Mouse (Mus musculus): ENCODE measurements around the gene Id2. TPM values are rescaled to one million over a fixed set of nuclear protein-coding genes. Genes with fewer than 3 reads are reported as not detected.

Id2 gene
- total RNA-seq (2015; ENCODE audit: low replicate concordance): 37.5 and 40.7 TPM in 2 replicates
- 10.3 and 13.1 TPM in 2 replicates for total RNA-seq (2017; ENCODE audit: low replicate concordance)

GRCm38 (mm10) chr12:25097052-25097209 lies at the start of gene Id2:
TSS of gene Id2 (minus strand) at chr12:25097140.
- no peak for ATAC-seq (replicated peaks; ENCODE audit: low FRiP score, poor library complexity, severe bottlenecking)

GRCm38 (mm10) chr12:25145344-25145698 lies 48.4 kb upstream of the Id2 start:
- no peak for ATAC-seq (replicated peaks; ENCODE audit: low FRiP score, poor library complexity, severe bottlenecking)

GRCm38 (mm10) chr12:25144591-25145343 lies 47.8 kb upstream of the Id2 start:
- no peak for ATAC-seq (replicated peaks; ENCODE audit: low FRiP score, poor library complexity, severe bottlenecking)

- ATAC-seq (replicated peaks; ENCODE audit: low FRiP score, poor library complexity, severe bottlenecking): no peak
Observed at GRCm38 (mm10) chr12:25143492-25143891, 46.6 kb upstream of the Id2 start.

- ATAC-seq (replicated peaks; ENCODE audit: low FRiP score, poor library complexity, severe bottlenecking): no peak
Observed at GRCm38 (mm10) chr12:25142251-25142650, 45.3 kb upstream of the Id2 start.

GRCm38 (mm10) chr12:25141311-25141710 lies 44.4 kb upstream of the Id2 start:
- ATAC-seq (replicated peaks; ENCODE audit: low FRiP score, poor library complexity, severe bottlenecking): no peak

GRCm38 (mm10) chr12:25140115-25140514 lies 43.2 kb upstream of the Id2 start:
- ATAC-seq (replicated peaks; ENCODE audit: low FRiP score, poor library complexity, severe bottlenecking): no peak

GRCm38 (mm10) chr12:25138616-25139015 lies 41.7 kb upstream of the Id2 start:
- ATAC-seq (replicated peaks; ENCODE audit: low FRiP score, poor library complexity, severe bottlenecking): no peak

GRCm38 (mm10) chr12:25132046-25132445 lies 35.1 kb upstream of the Id2 start:
- ATAC-seq (replicated peaks; ENCODE audit: low FRiP score, poor library complexity, severe bottlenecking): no peak

- ATAC-seq (replicated peaks; ENCODE audit: low FRiP score, poor library complexity, severe bottlenecking): no peak
Observed at GRCm38 (mm10) chr12:25127629-25128028, 30.7 kb upstream of the Id2 start.

GRCm38 (mm10) chr12:25126228-25126627 lies 29.3 kb upstream of the Id2 start:
- no peak for ATAC-seq (replicated peaks; ENCODE audit: low FRiP score, poor library complexity, severe bottlenecking)

- ATAC-seq (replicated peaks; ENCODE audit: low FRiP score, poor library complexity, severe bottlenecking): no peak
Observed at GRCm38 (mm10) chr12:25125239-25125776, 28.4 kb upstream of the Id2 start.

GRCm38 (mm10) chr12:25124431-25125238 lies 27.7 kb upstream of the Id2 start:
- ATAC-seq (replicated peaks; ENCODE audit: low FRiP score, poor library complexity, severe bottlenecking): no peak

- no peak for ATAC-seq (replicated peaks; ENCODE audit: low FRiP score, poor library complexity, severe bottlenecking)
Observed at GRCm38 (mm10) chr12:25120753-25121152, 23.8 kb upstream of the Id2 start.

- no peak for ATAC-seq (replicated peaks; ENCODE audit: low FRiP score, poor library complexity, severe bottlenecking)
Observed at GRCm38 (mm10) chr12:25119278-25119677, 22.3 kb upstream of the Id2 start.

- no peak for ATAC-seq (replicated peaks; ENCODE audit: low FRiP score, poor library complexity, severe bottlenecking)
Observed at GRCm38 (mm10) chr12:25117856-25118511, 21.0 kb upstream of the Id2 start.

- no peak for ATAC-seq (replicated peaks; ENCODE audit: low FRiP score, poor library complexity, severe bottlenecking)
Observed at GRCm38 (mm10) chr12:25116126-25116525, 19.2 kb upstream of the Id2 start.

- no peak for ATAC-seq (replicated peaks; ENCODE audit: low FRiP score, poor library complexity, severe bottlenecking)
Observed at GRCm38 (mm10) chr12:25114426-25114825, 17.5 kb upstream of the Id2 start.

GRCm38 (mm10) chr12:25113357-25113756 lies 16.4 kb upstream of the Id2 start:
- ATAC-seq (replicated peaks; ENCODE audit: low FRiP score, poor library complexity, severe bottlenecking): no peak

- no peak for ATAC-seq (replicated peaks; ENCODE audit: low FRiP score, poor library complexity, severe bottlenecking)
Observed at GRCm38 (mm10) chr12:25112806-25113205, 15.9 kb upstream of the Id2 start.

- ATAC-seq (replicated peaks; ENCODE audit: low FRiP score, poor library complexity, severe bottlenecking): no peak
Observed at GRCm38 (mm10) chr12:25110682-25111078, 13.7 kb upstream of the Id2 start.
